Mouse (Mus musculus): ENCODE data around the gene Npff.

DNA sequence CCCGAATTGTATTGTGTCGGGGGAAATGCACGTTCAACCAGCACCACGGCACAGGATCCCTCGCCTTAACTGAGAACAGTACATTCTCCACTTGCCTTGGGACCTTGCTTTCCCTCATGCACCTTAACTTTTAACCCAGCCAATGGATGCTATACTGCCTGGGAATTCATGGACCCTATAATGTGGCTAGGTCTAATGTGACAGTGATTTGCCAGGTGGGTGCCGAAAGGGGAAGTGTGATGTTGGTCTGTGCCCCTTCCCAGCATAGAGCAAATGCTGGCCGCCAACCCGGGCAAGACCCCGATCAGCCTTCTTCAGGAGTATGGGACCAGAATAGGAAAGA is 5.9 kb downstream of the Npff start:
- TF ChIP-seq CTCF (IDR thresholded peaks at IDR 0.05; ENCODE audit: low read depth, low read length) (no peak), TAL1 (conservative IDR thresholded peaks at IDR 0.05; ENCODE audit: low read depth, low read length) (no peak), POLR2AphosphoS5 (IDR thresholded peaks at IDR 0.05; ENCODE audit: insufficient replicate concordance, low read depth, low read length) (no peak), GATA1 (IDR thresholded peaks at IDR 0.05; ENCODE audit: borderline replicate concordance, low read length) (no peak), GATA2 (IDR thresholded peaks at IDR 0.05; ENCODE audit: borderline replicate concordance, low read depth, low read length) (no peak)

Measured in G1E (cell line).